Mouse (Mus musculus) adrenal gland, postnatal 36 days (tissue): Measurements from ENCODE around the gene Olfr156. TPM values are rescaled to one million over a fixed set of nuclear protein-coding genes. Genes with fewer than 3 reads are reported as not detected.
A peak's percentile ranks its signal among the peaks of the same experiment; 100 is the strongest.
"Not testable (repeated sequence)": the region's sequence is repeated elsewhere in the genome, so short reads cannot be mapped to it uniquely, and the experiment has no call there.

ENCODE experiments used
- DNase-seq, 2 experiments: peaks; one replicate each; pipeline ENCODE4 v3.0.0; 2021; ENCODE audit warnings: mixed read lengths in 1 of 2
- long read RNA-seq, 2 experiments: library from polyadenylated mRNA; stranded (forward); transcript quantifications; one replicate each; pipeline ENCODE4 v2.0.0; 2021; ENCODE audit warnings: borderline sequencing depth in 2 of 2
- total RNA-seq, 2 experiments: library from RNA; stranded (reverse); gene quantifications; 2 replicates each; pipeline ENCODE4 v1.2.3; 2021

The Olfr156 gene
- not detected for total RNA-seq
- long read RNA-seq, experiment 1: 0 reads
- long read RNA-seq, experiment 2: 0 reads

GRCm38 (mm10) chr4:43823845-43824337, at the start of gene Olfr156:
Olfr156 (minus strand) TSS chr4:43823895.
- DNase-seq: peak; percentile 11 to 29

- DNase-seq: peak in 1 of 2 experiments; percentile 6
These were observed 46.1 kb upstream of the Olfr156 start for GRCm38 (mm10) chr4:43869821-43870220.

- no peak for DNase-seq
These were observed 39.6 kb upstream of the Olfr156 start for GRCm38 (mm10) chr4:43863298-43863697.

GRCm38 (mm10) chr4:43860744-43861519, 37.2 kb upstream of the Olfr156 start:
- DNase-seq: peak; percentile 62 to 73

- no peak for DNase-seq
These were observed 36.2 kb upstream of the Olfr156 start for GRCm38 (mm10) chr4:43859886-43860285.

- DNase-seq: no peak
These were observed 30.4 kb upstream of the Olfr156 start for GRCm38 (mm10) chr4:43854101-43854500.

- no peak for DNase-seq
These were observed 27.6 kb upstream of the Olfr156 start, which contains the start of gene Olfr155 for GRCm38 (mm10) chr4:43851265-43851664. Olfr155 (plus strand) TSS chr4:43851565.

- no peak for DNase-seq
These were observed 16.4 kb upstream of the Olfr156 start, which contains the start of gene Olfr157 for GRCm38 (mm10) chr4:43840101-43840500. Olfr157 (minus strand) TSS chr4:43840201.

- DNase-seq: no peak
These were observed 14.6 kb upstream of the Olfr156 start for GRCm38 (mm10) chr4:43838326-43838725.

GRCm38 (mm10) chr4:43834749-43835148, 11.1 kb upstream of the Olfr156 start:
- DNase-seq: no peak

- no peak for DNase-seq
These were observed 10.1 kb upstream of the Olfr156 start for GRCm38 (mm10) chr4:43833752-43834151.

GRCm38 (mm10) chr4:43832031-43832430, 8.3 kb upstream of the Olfr156 start:
- peak in 1 of 2 experiments; percentile 2 for DNase-seq

GRCm38 (mm10) chr4:43828806-43829205, 5.1 kb upstream of the Olfr156 start:
- no peak for DNase-seq

GRCm38 (mm10) chr4:43822896-43823550, 672 bp downstream of the Olfr156 start:
- DNase-seq: no peak

GRCm38 (mm10) chr4:43798936-43799335, 24.8 kb downstream of the Olfr156 start:
- DNase-seq: peak in 1 of 2 experiments; percentile 7

GRCm38 (mm10) chr4:43795844-43796243, 27.9 kb downstream of the Olfr156 start:
- DNase-seq: not testable (repeated sequence)

- no peak for DNase-seq
These were observed 28.4 kb downstream of the Olfr156 start for GRCm38 (mm10) chr4:43795296-43795695.

- DNase-seq: no peak
These were observed 51.4 kb downstream of the Olfr156 start for GRCm38 (mm10) chr4:43772304-43772703.

- no peak for DNase-seq
These were observed 52.1 kb downstream of the Olfr156 start for GRCm38 (mm10) chr4:43771626-43772025.

GRCm38 (mm10) chr4:43770909-43771308, 52.8 kb downstream of the Olfr156 start, which contains the start of gene Olfr159:
Olfr159 (minus strand) TSS chr4:43771009.
- DNase-seq: no peak
